Mouse (Mus musculus): ENCODE results near the gene Ulk4.

GRCm38 (mm10) chr9:121148602-121149001 lies 128.4 kb downstream of the Ulk4 start:
- TF ChIP-seq GATA1 (IDR thresholded peaks at IDR 0.05; ENCODE audit: borderline replicate concordance, low read length): no peak
- TF ChIP-seq FLI1 (IDR thresholded peaks at IDR 0.05; ENCODE audit: low read length): no peak

Data from megakaryocyte, embryonic 14.5 days (primary cell).